Mouse (Mus musculus) kidney, postnatal 0 days (tissue): ENCODE data around the gene Shb. TPM values are rescaled to one million over a fixed set of nuclear protein-coding genes. Genes with fewer than 3 reads are reported as not detected.

Source experiments
- ATAC-seq: fragments of 200-750 bp; cut with Nextera tagmentation; replicated peaks from 2 replicates; pipeline ENCODE4 v1.8.0; 2017; ENCODE audit warnings: low read depth, moderate number of reproducible peaks, moderate TSS enrichment, moderate library complexity; ENCODE audit not compliant: low FRiP score
- DNase-seq: peaks from one replicate; pipeline ENCODE4 v3.0.0-alpha.2; 2016; ENCODE audit warnings: low spot score
- H3K27ac ChIP-seq: fragments of 300-500 bp; sonication (generic); 2 replicates; pipeline ENCODE4 v1.5.1; 2014; ENCODE audit warnings: mild to moderate bottlenecking
- H3K27me3 ChIP-seq: fragments of 300-500 bp; sonication (generic); 2 replicates; pipeline ENCODE4 v1.6.1; 2014; ENCODE audit warnings: low read length, mixed read lengths; ENCODE audit not compliant: insufficient read depth
- H3K36me3 ChIP-seq: fragments of 300-500 bp; sonication (generic); 2 replicates; pipeline ENCODE4 v1.6.1; 2014; ENCODE audit warnings: low read length, mixed read lengths; ENCODE audit not compliant: insufficient read depth
- H3K4me1 ChIP-seq: fragments of 300-500 bp; sonication (generic); replicated peaks from 2 replicates; pipeline ENCODE4 v1.6.1; 2014; ENCODE audit warnings: antibody characterized with exemption, low read length, mixed read lengths; ENCODE audit not compliant: insufficient read depth
- H3K4me2 ChIP-seq: fragments of 300-500 bp; sonication (generic); 2 replicates; pipeline ENCODE4 v1.6.1; 2014; ENCODE audit warnings: mild to moderate bottlenecking, low read length, moderate library complexity, mixed read lengths
- H3K4me3 ChIP-seq: fragments of 300-500 bp; sonication (generic); replicated peaks from 2 replicates; pipeline ENCODE4 v1.5.1; 2014; ENCODE audit warnings: low read depth, low read length
- H3K9ac ChIP-seq: fragments of 300-500 bp; sonication (generic); 2 replicates; pipeline ENCODE4 v1.6.1; 2014; ENCODE audit warnings: low read depth, low read length
- H3K9me3 ChIP-seq: fragments of 300-500 bp; sonication (generic); replicated peaks from 2 replicates; pipeline ENCODE4 v1.6.1; 2016; ENCODE audit warnings: low read length, inconsistent platforms, mixed read lengths
- CTCF ChIP-seq: IDR thresholded peaks from 2 replicates; pipeline ENCODE4 v1.5.1; 2016; ENCODE audit warnings: antibody characterized with exemption, low read depth, mild to moderate bottlenecking, moderate library complexity
- WGBS: fragments of 180-500 bp; shearing (Covaris S2); extraction: QIAGEN DNeasy Blood & Tissue Kit; methylation state at CpG from one replicate; pipeline ENCODE4 v1.1.7; 2014; 5-methylcytosine and 5-hydroxymethylcytosine counted together
- polyA plus RNA-seq: library from polyadenylated mRNA; unstranded; fragments of >200 nt; fragmentation: Nextera tagmentation; extraction: Ambion mirVana; gene quantifications from 2 replicates; pipeline ENCODE4 v1.2.1, GENCODE M21; 2015

Shb gene
- polyA plus RNA-seq, 1 experiment from 2014 or later = 6.6 TPM

- Histone ChIP-seq H3K9me3 (no peaks in the 10 kb centered on the region), H3K4me2 (no peak overlapping the region), H3K27ac (peak overlapping the region; percentile 95), H3K4me3 (no peak overlapping the region), H3K9ac (peak overlapping the region; percentile 10; the same call in 1 of the 2 replicates), H3K4me1 (peaks cover 50% of the 10 kb centered on the region), H3K36me3 (0 out of 2 replicates have a peak, but pooled peaks cover 8% of the 10 kb centered on the region), H3K27me3 (no peaks in the 10 kb centered on the region)
- DNase-seq = peak; percentile 80
- ATAC-seq = peak; percentile 82
- 35% methylated on average over 3 of the region's 3 CpGs for WGBS
- no peak for TF ChIP-seq CTCF
Measured at GRCm38 (mm10) chr4:45453271-45453851, 78.9 kb downstream of the Shb start.

- ATAC-seq = peak; percentile 84
- Histone ChIP-seq H3K36me3 (0 out of 2 replicates have a peak, but pooled peaks cover 8% of the 10 kb centered on the region), H3K27me3 (no peaks in the 10 kb centered on the region), H3K4me3 (no peak overlapping the region), H3K4me1 (peaks cover 49% of the 10 kb centered on the region), H3K27ac (peak overlapping the region; percentile 95), H3K4me2 (no peak overlapping the region; the same call in 1 of the 2 replicates), H3K9ac (peak overlapping the region; percentile 38; the same call in 1 of the 2 replicates), H3K9me3 (no peaks in the 10 kb centered on the region)
- WGBS = 24% methylated on average over 7 of the region's 7 CpGs
- TF ChIP-seq CTCF = no peak
- DNase-seq = peak; percentile 66
Measured at GRCm38 (mm10) chr4:45452569-45453111, 79.6 kb downstream of the Shb start.

- TF ChIP-seq CTCF = no peak
- Histone ChIP-seq H3K4me3 (no peak overlapping the region), H3K27ac (no peak overlapping the region), H3K9ac (no peak overlapping the region), H3K4me1 (peaks cover 44% of the 10 kb centered on the region), H3K9me3 (no peaks in the 10 kb centered on the region), H3K27me3 (no peaks in the 10 kb centered on the region), H3K36me3 (peaks cover 18% of the 10 kb centered on the region), H3K4me2 (no peak overlapping the region)
- DNase-seq (no peak), ATAC-seq (no peak)
- WGBS = 71% methylated on average over 5 of the region's 5 CpGs
Measured at GRCm38 (mm10) chr4:45449012-45449411, 83.3 kb downstream of the Shb start.

GRCm38 (mm10) chr4:45448481-45448880 lies 83.8 kb downstream of the Shb start:
- Histone ChIP-seq H3K9me3 (no peaks in the 10 kb centered on the region), H3K4me3 (no peak overlapping the region), H3K36me3 (peaks cover 24% of the 10 kb centered on the region), H3K9ac (no peak overlapping the region), H3K4me2 (no peak overlapping the region), H3K27me3 (no peaks in the 10 kb centered on the region), H3K4me1 (peaks cover 38% of the 10 kb centered on the region), H3K27ac (no peak overlapping the region)
- DNase-seq (no peak), ATAC-seq (no peak)
- no peak for TF ChIP-seq CTCF
- WGBS = 83% methylated on average over 7 of the region's 7 CpGs

GRCm38 (mm10) chr4:45447196-45447595 lies 85.1 kb downstream of the Shb start:
- WGBS = 83% methylated on average over 5 of the region's 5 CpGs
- H3K4me1 ChIP-seq = peaks cover 25% of the 10 kb centered on the region
- no peak overlapping the region for H3K27ac ChIP-seq
- TF ChIP-seq CTCF = no peak
- no peak overlapping the region for H3K4me2 ChIP-seq
- no peaks in the 10 kb centered on the region for H3K9me3 ChIP-seq
- H3K4me3 ChIP-seq = no peak overlapping the region
- ATAC-seq (no peak), DNase-seq (no peak)
- peaks cover 32% of the 10 kb centered on the region for H3K36me3 ChIP-seq
- H3K9ac ChIP-seq = no peak overlapping the region
- no peaks in the 10 kb centered on the region for H3K27me3 ChIP-seq

- WGBS = 64% methylated on average over 3 of the region's 3 CpGs
- TF ChIP-seq CTCF = no peak
- Histone ChIP-seq H3K27me3 (no peaks in the 10 kb centered on the region), H3K4me3 (no peak overlapping the region), H3K36me3 (peaks cover 32% of the 10 kb centered on the region), H3K9ac (no peak overlapping the region), H3K4me1 (peaks cover 12% of the 10 kb centered on the region; the same call in 1 of the 2 replicates), H3K27ac (no peak overlapping the region), H3K9me3 (no peaks in the 10 kb centered on the region), H3K4me2 (no peak overlapping the region)
- ATAC-seq (no peak), DNase-seq (no peak)
Measured at GRCm38 (mm10) chr4:45445235-45445634, 87.0 kb downstream of the Shb start.
